Mouse (Mus musculus) retina, adult 2 months (tissue): ENCODE measurements around the gene Pdia2.
"Not testable (repeated sequence)": the region's sequence is repeated elsewhere in the genome, so short reads cannot be mapped to it uniquely, and the experiment has no call there.

ENCODE experiments used
- DNase-seq: peaks from one replicate; pipeline ENCODE4 v3.0.0-alpha.2; 2012; ENCODE audit warnings: low read depth, low spot score

Pdia2 gene

GRCm38 (mm10) chr17:26200831-26201705, 2.2 kb upstream of the Pdia2 start:
- no peak for DNase-seq

- no peak for DNase-seq
Observed at GRCm38 (mm10) chr17:26192481-26193190, 6.3 kb downstream of the Pdia2 start.

DNA sequence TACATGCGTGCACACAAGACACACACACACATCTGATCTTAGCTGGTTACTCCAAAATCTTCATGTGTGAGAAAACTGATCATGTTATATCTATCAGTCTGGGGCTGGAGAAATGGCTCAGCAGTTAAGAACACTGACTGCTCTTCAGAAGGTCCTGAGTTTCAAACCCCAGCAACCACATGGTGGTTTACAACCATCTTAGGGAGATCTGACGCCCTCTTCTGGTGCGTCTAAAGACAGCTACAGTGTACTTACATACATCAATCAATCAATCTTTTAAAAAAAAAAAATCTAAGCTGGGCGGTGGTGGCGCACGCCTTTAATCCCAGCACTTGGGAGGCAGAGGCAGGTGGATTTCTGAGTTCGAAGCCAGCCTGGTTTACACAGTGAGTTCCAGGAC, 7.4 kb downstream of the Pdia2 start:
- DNase-seq = not testable (repeated sequence)

GRCm38 (mm10) chr17:26188091-26188805, 10.6 kb downstream of the Pdia2 start:
- no peak for DNase-seq

- no peak for DNase-seq
Observed at GRCm38 (mm10) chr17:26187592-26187991, 11.3 kb downstream of the Pdia2 start.

DNA sequence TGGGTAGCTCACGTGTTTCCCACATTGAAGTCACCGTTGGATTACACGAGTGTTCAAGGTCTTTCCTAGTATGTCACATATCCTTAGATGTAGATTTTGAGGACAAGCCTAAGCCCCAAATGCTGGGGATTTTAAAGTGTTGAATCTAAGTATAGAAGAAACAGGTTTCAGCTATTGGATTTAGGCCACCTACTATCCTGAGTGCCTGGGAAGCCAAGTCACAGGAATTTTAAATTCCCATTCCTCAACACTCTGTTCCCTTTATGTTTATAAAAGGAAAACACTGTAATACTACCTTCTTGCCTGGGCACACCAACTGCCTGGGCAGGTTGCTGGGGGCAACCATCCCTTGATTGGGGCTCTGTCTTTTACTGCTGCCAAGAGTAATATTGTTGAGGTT, 17.7 kb downstream of the Pdia2 start:
- DNase-seq = no peak

- DNase-seq = no peak
Observed at GRCm38 (mm10) chr17:26178611-26179010, 20.3 kb downstream of the Pdia2 start.

DNA sequence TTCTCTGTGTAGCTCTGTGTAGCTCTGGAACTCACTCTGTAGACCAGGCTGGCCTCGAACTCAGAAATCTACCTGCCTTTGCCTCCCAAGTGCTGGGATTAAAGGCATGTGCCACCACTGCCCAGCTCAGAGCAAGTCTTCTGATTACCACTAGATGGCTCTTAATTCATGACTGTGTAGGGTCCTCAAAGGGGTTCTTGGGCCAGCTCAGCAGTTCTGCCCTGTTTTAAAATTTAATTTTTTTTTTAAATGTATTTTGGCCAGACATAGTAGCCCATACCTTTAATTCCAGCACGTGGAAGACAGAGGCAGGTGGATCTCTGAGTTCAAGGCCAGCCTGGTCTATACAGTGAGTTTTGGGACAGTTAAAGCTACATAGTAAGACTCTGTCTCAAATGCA, 23.6 kb downstream of the Pdia2 start:
- DNase-seq = not testable (repeated sequence)

- no peak for DNase-seq
Observed at GRCm38 (mm10) chr17:26168039-26168438, 30.8 kb downstream of the Pdia2 start.

DNA sequence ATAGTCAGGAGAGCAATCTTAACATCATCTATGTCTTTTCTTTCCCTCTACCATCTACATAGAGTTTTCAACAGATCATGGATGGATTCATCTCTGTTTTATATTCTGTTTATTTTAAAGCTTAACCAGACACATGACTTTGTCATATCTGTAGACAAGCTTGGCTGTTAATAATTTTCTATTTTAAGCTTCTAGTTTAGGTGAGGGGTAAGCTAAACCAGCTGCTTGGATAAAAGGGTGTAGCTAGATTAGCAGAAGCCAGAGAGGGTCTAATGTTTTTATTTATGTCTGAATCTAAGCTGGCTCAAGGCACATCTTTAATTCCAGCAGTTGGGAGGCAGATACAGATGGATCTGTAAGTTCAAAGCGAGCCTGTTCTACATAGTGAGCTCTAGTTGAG, 36.2 kb downstream of the Pdia2 start:
- DNase-seq = no peak

DNA sequence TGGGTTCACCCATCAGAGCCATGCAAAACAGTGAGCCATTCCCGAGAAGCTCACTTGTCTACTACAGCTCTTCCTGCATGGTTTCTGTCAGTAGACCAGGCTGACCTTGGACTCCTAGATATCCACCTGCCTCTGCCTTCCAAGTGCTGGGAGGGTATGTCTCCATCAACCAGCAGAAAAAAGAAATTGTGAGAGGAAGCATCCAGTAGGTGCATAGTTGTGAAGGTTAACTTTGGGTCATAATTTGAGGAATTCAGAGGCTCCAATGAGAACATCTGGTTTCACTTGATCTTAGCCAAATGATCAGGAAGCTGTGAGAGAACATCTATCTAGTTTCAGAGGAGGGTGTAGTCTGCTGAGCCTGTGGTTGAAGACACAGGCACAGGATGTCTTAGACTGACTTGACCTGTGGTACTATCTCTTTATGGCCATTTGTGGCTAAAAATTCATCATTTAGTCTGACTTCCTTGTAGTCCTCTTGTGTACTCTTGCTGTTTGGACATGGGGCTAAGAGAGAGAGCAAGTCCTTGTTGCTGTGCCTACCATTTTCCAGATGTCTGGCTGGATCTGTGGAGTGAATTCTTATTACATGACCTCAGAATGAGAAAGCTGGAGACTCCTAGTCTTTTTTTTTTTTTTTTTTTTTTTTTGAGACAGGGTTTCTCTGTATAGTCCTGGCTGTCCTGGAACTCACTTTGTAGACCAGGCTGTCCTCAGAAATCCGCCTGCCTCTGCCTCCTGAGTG, 46.8 kb downstream of the Pdia2 start:
- no peak for DNase-seq

DNA sequence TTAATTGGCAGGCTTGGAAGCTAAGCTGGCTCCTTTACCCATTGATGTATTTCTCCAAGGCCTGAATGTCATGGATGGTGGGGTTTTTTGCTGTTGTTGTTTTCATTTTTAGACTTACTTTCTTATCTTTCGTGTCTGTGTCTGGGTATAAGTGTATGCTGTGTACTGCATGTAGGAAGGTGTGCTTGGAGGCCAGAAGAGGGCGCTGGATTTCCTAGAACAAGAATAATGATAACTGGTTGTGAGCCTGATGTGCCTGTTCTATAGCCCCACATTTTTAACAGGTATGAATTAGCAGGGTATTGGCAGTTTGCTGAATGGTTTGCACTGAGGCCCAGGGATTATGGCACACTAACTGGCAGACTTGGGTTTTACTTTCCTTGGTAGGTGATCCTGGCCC, 49.8 kb downstream of the Pdia2 start:
- DNase-seq = no peak
